Mouse (Mus musculus) small intestine, adult 2 months (tissue): Measurements from ENCODE around the gene Dnah14.

ENCODE experiments used
- CTCF ChIP-seq: fragments of 200-500 bp; IDR thresholded peaks from 2 replicates; pipeline ENCODE4 v1.5.1; 2012; ENCODE audit warnings: low read depth, mild to moderate bottlenecking, control low read depth, inconsistent platforms, low read length, moderate library complexity, mixed read lengths; ENCODE audit not compliant: insufficient replicate concordance, insufficient read length; ENCODE audit errors: extremely low read depth
- POLR2A ChIP-seq: fragments of 200-500 bp; IDR thresholded peaks from 2 replicates; pipeline ENCODE4 v1.6.1; 2012; ENCODE audit warnings: low read depth, mild to moderate bottlenecking, control low read depth, inconsistent platforms, low read length, moderate library complexity

DNA sequence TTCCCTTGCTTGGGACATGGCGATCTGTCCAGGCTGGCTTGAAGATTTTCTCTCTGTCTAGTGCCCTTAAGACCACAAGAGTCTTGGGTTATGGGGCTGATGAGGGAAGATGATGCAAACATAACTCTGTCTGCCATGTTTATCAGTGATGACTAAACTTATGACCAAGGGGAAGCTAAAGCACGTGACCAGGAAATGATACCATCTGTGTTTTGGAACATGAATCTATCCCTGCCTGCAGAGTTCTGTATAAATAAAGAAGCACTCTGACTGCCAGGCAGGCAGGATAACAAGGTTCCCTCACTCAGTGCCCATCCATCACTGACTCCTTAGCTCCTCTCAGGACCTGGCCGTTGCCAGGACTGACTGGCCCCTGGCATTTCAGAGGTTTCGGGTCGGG is 157.2 kb downstream of the Dnah14 start:
- no peak for TF ChIP-seq CTCF
- no peak for TF ChIP-seq POLR2A
